Mouse (Mus musculus) lung, postnatal 0 days (tissue): ENCODE measurements around the gene Traf4.

ENCODE experiments used
- CTCF ChIP-seq: IDR thresholded peaks from 2 replicates; pipeline ENCODE4 v1.5.1; 2016; ENCODE audit warnings: antibody characterized with exemption, mild to moderate bottlenecking
- EP300 ChIP-seq: IDR thresholded peaks from 2 replicates; pipeline ENCODE4 v1.6.1; 2016; ENCODE audit warnings: antibody characterized with exemption, mild to moderate bottlenecking, control low read depth

DNA sequence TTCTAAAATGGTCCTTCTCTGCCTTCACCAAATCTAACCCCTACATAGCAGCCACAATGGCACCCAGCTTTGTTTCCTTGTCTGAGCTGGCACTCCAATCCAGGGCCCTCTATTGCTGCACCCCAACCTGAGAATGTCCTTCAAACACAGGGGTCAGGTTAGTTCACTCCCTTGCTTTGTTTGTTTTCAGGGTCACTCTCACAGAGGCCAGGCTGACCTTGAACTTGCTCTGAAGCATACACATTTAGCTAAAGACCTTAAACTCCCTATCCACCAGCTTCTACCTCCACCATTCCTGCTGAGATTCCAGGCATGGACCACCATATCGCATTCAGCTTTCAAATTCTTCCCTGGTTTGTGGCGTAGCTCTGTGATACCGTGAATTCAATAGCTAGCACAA is 9.1 kb upstream of the Traf4 start:
- TF ChIP-seq CTCF (no peak), EP300 (no peak)
